Mouse (Mus musculus): Measurements from ENCODE around the gene Glod5.

- TF ChIP-seq POLR2A (IDR thresholded peaks at IDR 0.05; ENCODE audit: borderline replicate concordance, low read depth, low read length) (no peak), CTCF (IDR thresholded peaks at IDR 0.05; ENCODE audit: low read depth, low read length) (no peak)
Measured at GRCm38 (mm10) chrX:7977892-7978291, 40.4 kb downstream of the Glod5 start, which contains the start of gene Gata1.
